Mouse (Mus musculus) testis, postnatal 14 days (tissue): ENCODE results near the gene Gm30737.
"Not testable (repeated sequence)": the region's sequence is repeated elsewhere in the genome, so short reads cannot be mapped to it uniquely, and the experiment has no call there.

ENCODE experiments used
- DNase-seq: peaks from one replicate; pipeline ENCODE4 v3.0.0; 2021; ENCODE audit warnings: low spot score

Gene Gm30737

GRCm38 (mm10) chrY:14400410-14400809 lies at the start of gene Gm30737:
TSS of gene Gm30737 (plus strand) at chrY:14400710.
- DNase-seq = not testable (repeated sequence)
